Mouse (Mus musculus): ENCODE results near the gene Rims1.

The Rims1 gene

DNA sequence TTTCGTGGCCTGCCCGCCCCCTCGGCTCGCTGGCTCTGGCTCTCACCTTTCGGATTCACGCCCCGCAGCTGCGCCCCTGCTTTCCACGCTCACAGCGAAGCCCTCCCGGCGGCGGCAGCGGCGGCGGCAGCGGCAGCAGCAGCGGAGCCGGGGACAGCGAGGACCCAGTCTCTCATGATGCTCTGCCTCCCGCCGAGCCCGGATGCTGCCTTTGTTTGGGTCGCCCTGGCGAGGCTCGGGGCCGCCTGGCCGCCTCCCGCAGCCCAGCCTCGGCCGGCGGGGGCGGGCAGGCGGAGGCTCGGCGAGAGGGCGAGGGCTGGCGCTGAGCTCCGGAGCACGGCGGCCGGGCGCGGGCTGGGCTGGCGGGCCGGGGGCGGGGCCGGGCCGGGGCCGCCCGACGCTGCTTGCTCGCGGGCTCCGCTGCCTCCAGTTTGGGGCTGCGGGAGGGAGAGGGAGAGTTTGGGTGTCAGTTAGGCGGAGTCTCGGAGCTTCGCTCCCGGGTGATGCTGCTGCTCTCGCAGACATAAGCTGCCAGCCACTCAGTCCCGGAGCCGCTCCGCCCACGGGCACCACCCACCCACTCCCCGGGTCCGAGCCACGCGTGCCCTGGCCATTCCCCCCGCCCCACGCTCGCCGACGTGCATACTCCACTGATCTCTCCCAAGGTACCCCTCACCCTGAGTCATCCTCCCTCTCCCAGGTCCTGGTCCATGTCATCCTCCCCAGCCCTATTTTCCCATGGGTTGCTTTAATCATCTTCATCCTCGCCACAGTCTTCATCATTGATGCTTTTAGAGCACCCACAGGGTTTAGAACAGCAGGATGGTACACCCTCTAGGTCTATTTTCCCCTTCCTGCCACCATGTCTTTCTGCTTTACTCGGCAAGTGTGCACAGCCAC, at the start of gene Rims1:
Gene Rims1 (minus strand): TSS at position 269 of the 900 bp plus-strand sequence.
- DNase-seq (ENCODE audit: low spot score): peak; percentile 10

DNA sequence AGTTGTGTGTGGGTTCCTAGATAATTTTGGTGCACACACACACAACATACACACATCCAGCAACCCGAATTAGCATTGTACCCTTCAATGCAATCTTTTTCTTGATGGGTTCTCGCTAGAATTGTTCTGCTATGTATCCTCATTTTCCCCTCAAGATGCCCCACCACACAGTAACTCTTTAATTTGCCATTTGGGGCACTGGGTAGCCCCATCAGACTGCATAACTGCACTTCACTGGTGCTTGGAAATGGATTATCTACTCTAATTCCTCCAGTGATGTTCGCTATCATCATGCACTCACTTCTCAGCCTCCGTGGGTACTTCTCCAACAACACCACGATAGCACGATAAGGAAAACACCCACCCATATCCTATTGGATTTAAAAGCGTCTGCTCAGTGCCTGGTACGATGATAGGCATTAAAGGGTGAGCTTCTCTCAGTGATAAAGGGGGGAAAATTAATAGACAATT, 867 bp upstream of the Rims1 start:
- no peak for DNase-seq (ENCODE audit: low spot score)

DNA sequence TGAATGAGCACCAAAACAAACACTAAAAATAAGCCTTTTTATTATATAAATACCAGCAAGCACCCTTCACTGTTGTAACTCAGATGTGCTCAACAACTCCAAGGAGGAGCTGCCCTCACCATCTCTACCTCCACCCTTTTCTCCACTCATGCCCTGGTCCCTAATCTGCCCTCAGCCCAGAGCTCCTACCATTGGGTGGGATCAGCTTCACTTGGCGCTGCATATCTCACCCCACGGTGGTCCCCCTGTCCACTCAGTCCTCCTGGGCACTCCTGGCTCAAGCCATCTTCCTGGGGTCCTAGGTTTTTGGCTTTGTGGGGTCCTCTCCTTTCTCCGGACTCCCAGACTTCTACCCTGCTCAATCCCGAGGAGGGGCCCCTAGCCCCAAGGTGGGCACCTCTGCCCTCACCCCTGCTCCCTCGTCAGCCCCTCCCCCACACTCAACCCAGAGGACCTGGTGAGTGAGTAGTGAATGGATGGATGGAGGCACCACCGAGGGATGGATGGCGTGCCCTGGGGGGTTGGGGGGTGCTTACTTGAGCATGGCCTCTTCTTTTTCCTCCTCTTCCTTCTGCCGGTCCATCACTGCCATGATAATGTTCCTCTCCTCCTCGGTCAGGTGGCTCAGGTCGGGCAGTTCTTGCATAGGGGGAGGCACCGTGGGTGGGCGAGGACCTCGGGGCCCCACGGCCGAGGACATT, 619 bp downstream of the Rims1 start:
- no peak for DNase-seq (ENCODE audit: low spot score)

DNA sequence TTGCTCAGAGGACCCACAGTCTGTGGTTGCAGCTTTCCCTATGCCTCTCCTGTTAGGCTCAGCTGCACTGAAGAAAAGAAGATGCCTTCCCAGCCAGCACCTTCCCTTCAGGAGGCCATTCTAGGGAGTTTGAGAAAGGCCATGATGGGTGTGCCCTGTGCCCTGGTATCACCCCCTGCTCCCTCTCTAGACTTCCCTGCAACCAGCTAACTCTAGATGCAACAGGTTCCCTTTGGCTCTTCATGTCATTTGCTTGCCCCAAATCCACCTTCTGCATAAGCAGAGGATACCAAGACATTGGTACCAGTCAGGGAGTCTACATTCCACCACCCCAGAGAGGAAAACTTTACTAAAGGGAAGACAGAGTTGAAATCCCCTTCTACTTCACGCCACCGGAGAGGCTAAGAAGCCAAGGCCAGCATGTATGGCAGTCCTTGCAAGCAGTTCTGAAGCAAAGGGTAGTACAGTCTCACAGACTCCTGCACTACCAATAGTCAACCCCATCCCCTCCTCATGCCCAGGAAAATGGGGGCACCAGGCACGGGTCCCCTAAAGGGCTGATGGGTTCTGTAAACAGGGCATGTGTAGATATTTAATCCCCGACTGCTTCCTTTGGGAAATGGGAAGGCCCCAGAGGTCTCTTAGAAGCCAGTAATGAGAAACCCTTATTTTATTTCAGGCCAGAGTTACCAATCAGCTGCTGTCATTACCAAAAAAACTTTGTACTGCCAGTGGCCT, 1.5 kb downstream of the Rims1 start:
- DNase-seq (ENCODE audit: low spot score): no peak

DNA sequence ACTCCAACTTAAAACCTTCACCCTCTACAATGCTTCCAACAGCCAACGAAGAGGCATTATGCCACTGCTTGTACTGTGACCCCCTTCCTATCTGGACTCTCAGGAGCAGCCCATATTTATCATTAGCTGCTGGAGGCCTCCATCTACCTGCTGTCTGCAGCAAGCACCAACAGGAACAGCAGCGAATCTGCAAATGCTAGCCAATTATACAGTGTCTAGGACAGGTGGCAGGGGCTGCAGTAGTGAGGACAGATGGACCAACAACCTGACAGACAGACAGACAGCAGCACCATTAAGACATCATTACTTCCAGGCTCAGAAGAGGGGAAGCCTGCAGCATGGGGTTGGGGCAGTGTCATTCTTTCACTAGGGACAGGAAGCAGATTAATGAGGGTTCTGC, 2.3 kb downstream of the Rims1 start:
- DNase-seq (ENCODE audit: low spot score): no peak

DNA sequence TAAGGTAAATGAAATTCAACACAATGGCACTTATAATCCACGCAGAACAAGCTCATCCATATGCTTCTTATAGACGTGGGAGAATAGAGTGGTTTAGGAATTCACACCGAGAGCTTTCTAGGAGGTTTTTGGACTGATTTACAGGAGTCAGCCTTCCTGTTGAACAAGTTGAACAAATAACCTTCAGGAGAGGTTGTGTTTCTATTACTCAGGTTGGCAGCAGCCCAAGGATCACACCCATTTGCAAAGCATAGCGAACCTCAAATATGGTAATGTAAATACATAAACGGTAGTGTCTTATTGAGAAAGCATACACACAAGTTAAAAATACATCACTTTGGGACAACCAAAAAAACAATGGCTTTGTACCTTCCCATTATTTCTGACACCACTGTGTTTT, 5.5 kb downstream of the Rims1 start:
- DNase-seq (ENCODE audit: low spot score): no peak

DNA sequence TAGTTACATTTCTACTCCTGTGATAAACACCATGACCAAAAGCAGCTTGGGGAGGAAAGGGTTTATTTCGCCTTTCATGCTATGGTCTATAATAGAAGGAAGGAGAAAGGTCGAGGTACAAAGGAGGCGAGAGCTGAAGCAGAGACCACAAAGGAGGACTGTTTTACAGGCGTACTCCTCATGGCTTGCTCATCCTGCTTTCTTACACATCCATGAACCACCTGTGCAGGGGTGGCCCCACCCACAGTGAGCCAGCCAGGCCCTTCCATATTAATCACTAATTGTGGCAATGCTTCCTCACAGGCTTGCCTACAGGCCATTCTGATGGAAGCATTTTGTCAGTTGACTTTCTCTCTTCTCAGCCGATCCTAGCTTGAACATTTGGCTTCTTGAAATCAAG, 8.7 kb downstream of the Rims1 start:
- DNase-seq (ENCODE audit: low spot score): no peak

DNA sequence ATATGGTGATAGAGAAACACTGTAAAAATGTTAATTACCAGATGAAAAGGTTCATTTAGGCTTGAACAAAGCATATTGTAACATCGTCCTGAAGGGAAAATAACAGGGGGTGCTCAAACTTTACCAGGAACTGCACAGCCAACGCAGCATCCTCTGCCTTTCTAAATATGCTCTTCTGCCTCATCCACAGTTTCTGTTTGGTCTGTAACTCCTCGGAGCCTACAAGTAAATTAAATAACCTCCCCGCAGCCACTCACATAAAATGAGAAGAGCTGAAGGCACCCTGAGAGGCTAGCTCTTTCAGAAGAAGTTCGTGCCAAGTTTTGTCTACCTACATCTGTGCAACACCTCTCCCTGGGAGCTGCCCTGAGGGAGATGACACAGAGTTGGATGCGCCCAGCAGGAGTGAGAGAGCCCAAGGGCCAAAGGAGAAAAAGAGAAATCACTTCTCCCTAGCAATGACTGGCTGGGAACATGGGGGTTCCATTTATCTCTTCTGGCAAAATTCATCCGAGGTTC, 16.3 kb downstream of the Rims1 start:
- no peak for DNase-seq (ENCODE audit: low spot score)

DNA sequence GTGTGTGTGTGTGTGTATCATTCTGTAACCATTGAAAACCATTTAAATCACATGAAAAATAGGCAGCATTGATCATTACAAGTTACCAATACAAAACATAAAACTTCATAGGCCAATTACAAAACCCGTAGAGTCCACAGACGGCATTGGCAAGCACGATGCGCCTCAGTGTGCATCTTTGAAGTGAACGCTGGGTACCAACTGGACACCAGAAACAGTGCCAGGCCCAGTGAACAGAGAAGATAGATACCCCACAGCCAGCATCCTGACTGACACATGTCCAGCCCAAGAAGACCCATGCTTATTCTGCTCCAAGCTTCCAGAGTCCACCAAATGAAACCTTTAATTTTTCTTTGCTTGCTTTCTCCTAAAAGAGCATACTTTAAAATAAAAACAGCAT, 18.2 kb downstream of the Rims1 start:
- no peak for DNase-seq (ENCODE audit: low spot score)

DNA sequence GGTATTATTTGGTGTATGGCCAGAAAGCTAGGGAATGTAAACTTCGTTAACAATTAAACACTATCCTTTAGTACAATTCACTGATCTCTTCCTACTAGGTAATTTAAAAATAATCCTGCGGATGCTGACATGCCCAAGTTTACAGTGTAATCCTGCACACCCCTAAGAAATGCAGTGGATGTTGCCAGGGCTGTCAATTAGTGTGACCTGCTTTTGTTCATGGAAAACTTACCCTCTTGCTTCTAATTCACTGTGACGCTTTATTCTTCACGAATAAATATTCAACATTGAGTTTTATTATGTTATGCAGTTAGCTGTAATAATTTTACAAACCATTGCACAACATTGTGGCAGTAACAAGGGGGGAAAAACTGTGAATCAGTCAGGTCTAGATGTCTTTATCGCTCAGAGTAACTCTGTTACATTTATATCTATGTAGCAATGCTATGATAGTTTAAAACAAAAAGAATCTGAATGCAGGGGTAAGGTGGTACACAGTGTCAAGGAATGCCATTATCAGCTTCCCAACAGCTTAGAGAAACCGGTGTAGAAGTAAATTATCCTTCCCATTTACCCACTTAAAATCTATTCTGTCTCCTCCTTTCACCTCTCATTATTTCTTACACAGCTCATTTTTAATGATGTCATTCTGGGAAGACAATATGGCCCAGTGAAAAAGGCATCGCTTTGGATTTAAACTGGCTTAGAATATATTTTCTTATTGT, 35.1 kb downstream of the Rims1 start:
- DNase-seq (ENCODE audit: low spot score): no peak

DNA sequence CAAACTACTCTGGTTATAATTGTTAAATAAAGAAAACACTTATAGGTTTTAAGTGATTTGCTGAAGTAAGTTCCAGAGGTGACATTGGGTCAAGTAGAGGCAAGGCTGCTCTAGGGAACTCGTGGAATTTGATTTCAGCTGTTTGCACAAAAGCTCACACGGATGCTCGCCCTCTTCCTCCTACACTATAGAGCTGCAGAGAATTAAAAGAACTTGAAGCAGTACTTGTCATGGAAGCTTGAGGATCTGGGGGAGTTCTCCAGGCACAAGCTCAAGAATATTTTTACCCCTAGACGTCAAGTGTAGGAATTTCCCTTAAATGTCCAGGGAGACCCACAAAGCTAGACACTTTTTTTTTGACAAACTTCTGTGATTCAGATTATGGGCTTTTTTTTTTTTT, 42.4 kb downstream of the Rims1 start:
- no peak for DNase-seq (ENCODE audit: low spot score)

DNA sequence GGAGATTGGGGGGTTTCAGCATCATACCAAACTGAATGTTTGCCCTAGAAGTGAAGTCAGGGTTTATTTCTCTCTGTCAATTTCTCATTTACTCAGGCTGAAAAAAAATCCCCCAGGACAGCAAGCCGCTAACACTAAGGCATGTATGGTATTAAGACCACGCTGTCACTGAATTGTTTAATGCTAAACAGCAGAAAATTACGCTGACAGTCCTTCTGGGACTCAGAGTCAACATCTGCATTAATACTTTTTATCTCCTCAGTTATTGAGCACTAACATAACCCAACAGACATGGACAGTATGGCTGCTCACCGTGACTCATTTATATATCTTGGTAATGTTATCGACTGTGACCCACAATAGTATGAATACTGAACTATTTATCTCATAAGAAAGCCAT, 43.0 kb downstream of the Rims1 start:
- DNase-seq (ENCODE audit: low spot score): no peak

DNA sequence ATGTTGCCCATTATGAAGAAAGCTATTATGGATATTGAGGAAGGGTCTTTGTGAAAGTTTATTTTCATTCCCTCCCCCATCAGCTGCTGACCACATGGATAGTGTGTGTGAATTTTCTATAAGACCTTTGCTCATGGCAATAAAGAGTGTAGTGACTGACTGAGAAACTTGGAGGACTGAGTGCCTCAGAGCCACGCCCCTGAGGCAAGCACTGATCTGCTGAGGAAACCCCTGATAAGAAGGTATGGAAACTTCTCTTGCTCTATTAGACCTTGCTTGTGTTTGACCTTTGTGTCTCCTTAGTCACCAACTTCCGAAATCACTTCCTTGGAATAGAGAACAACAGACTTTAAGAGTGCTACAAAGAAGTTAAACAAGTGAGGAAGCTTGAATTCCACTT, 55.3 kb downstream of the Rims1 start:
- no peak for DNase-seq (ENCODE audit: low spot score)

DNA sequence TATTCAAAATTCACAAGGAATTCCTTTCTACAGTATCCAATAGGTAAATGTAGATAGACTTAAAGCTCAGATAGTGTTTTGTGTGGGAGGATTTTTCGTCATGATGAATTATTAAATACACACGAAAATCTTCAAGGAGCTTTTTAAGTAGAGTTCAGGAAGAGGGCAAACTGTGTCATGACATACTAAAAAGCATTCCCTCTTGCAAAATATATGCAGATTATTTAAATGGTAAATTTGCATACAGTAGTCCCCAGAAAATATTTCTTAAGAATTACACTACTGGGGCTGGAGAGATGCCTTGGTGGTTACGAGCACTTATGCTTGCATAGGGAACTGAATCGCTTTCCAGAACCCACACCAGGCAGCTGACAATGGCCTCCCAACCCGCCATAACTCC, 61.1 kb downstream of the Rims1 start:
- no peak for DNase-seq (ENCODE audit: low spot score)

DNA sequence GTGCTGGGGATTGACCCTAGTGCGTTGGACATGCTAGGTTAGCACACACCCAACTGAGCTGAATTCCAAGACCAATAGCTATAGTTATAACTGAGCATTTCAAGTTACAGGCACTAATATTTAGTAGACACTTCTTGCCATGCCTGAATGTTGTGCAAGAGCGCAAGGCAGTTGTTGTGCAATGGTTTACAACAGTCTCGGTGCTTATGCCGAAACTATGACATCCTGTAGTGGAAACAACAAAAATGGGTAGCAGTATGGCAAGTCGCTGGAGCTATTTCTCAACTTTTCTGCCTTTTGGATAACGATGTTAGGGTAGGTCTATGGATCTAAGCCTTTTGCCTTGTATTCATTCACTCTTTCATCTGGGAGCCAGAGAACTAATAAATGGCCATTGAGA, 68.3 kb downstream of the Rims1 start:
- DNase-seq (ENCODE audit: low spot score): no peak

DNA sequence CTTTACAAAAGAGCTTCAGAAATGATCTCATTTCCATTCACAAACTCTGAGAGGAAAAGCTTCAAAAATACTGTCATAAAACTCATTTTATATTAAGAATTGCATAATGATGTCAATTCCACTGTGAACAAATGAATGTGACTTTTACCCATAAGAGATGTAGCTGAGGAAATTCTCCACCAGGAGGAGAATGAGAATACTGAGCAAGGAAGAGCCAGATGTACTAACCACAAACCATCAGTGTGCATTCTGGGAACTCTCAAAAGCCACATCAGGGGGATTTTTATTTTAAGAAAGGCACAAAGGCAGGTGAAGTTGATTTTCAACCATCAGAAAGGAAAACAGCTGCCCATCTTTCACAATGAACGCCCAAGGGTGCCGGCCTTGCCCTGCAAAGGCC, 71.4 kb downstream of the Rims1 start:
- DNase-seq (ENCODE audit: low spot score): no peak

DNA sequence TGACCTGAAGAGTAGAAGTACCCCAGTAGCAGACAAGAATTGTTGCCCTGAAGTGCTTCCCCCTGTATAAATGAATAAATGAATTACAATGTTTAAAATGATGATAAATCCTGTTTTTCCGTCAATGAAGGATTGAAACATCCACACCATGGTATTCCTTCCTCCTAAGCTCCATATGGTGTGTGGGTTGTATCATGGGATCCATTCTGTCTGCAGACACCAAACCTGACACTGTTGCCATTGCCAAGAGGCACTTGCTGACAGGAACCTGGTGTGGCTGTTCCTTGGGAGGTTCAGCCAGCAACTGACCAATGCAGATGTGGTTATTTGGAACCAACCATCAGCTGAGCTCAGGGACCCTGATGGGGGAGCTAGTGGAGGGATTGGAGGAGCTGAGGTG, 72.5 kb downstream of the Rims1 start:
- no peak for DNase-seq (ENCODE audit: low spot score)

DNA sequence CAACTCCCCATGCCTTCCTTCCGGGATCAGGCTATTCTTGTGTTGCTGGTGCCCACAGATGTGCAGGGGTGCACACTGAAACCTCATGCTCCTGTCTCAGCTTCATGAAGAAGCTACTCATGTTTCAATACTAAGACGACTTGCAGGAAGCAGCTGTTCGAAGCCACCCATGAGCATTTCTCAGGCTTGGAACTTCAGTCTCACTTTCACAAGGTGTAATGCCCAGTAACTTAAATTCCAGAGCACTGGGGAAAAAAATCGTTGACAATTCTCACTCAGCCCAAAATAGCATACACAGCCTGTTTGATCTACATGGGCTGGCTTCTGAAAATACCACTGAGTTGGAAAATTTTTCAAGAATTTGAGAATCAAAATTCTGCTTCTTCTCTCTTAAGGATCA, 77.6 kb downstream of the Rims1 start:
- no peak for DNase-seq (ENCODE audit: low spot score)

DNA sequence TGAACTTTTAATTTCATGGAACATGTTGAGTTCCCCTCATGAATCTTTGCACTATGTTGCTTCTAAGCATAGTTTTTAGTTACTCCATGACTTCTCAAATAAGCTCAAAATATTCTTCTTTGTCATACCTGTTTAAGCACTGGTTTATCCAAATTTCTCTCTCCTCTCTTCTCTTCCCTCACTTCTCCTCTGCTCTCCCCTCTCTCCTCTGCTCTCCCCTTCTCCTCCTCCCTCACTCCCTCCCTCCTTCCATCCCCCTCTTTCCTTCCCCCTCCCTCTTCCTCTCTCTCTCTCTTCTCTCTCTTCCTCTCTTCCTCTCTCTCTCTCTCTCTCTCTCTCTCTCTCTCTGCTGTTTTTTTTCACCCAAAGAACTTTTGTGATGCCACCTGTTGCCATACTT, 84.1 kb downstream of the Rims1 start:
- DNase-seq (ENCODE audit: low spot score): no peak

DNA sequence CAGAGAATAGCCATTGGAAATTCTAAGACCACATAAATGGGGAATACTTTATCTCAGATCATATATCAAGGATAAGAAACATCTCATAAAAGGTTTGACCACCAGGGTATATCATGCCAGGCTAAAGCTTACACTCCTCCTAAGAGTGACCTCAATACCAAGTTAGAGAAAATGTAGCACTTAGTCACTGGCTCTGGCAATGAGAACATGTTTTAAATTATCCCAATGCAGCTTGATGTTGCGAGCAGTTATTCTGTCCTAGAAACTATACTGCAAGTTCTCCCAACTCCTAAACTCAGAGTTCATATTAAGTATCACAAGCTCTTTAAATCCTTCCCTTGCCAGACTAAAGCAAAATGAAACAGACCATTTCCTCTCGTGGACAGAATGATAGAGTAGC, 85.1 kb downstream of the Rims1 start:
- no peak for DNase-seq (ENCODE audit: low spot score)

DNA sequence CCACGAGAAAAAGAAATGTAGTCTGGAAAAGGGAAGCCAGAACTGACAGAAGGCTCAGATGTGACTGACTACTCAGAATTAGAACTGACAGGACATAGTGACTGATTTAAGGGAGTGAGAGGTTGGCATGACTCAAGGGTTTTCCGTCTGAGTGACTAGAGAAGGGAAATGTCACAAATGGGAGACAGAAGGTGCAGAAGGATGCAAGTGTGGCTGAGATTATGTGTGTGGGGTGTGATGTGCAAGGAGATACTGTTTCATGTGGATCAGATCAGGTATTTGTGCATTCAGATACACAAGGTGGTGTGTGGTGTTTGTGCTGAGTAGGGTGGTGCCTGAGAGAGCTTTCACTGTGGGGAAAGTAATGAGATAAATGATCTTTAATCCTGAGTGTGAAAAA, 96.3 kb downstream of the Rims1 start:
- no peak for DNase-seq (ENCODE audit: low spot score)

DNA sequence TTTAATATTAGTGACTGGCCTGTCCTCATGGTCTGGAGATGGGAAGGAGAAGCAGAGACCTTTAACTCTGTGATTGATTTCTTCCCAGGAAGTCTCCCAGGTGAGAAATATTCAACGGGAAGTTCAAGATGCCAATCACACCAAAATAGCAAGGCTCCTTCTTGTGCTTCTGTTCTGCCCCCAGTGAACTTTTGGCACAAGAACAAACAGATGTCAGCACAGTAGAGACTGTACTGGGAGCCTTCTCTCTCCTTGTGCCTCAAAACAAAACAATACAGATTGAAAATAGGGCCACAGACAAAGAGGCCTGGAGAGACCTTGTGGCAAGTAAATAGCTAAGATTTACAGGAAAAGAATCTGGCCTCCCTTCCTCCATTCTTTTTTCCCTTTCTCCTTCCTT, 110.7 kb downstream of the Rims1 start:
- no peak for DNase-seq (ENCODE audit: low spot score)
